Mouse (Mus musculus): ENCODE results near the gene Dnajc17.

Gene Dnajc17

GRCm38 (mm10) chr2:119208344-119209175 is at the start of gene Dnajc17, which contains the start of gene Zfyve19:
TSS of gene Dnajc17 (minus strand) at chr2:119208795.
TSS of gene Zfyve19 (plus strand) at chr2:119208617.
- DNase-seq (ENCODE audit: low spot score) = peak; percentile 95

- no peak for DNase-seq (ENCODE audit: low spot score)
Measured at GRCm38 (mm10) chr2:119254976-119255375, 46.4 kb upstream of the Dnajc17 start.

GRCm38 (mm10) chr2:119250826-119251478 is 42.4 kb upstream of the Dnajc17 start:
- peak; percentile 90 for DNase-seq (ENCODE audit: low spot score)

GRCm38 (mm10) chr2:119250377-119250776 is 41.8 kb upstream of the Dnajc17 start:
- DNase-seq (ENCODE audit: low spot score) = no peak

GRCm38 (mm10) chr2:119249592-119250061 is 41.0 kb upstream of the Dnajc17 start:
- no peak for DNase-seq (ENCODE audit: low spot score)

- DNase-seq (ENCODE audit: low spot score) = no peak
Measured at GRCm38 (mm10) chr2:119247904-119248303, 39.3 kb upstream of the Dnajc17 start.

GRCm38 (mm10) chr2:119245246-119245645 is 36.7 kb upstream of the Dnajc17 start:
- DNase-seq (ENCODE audit: low spot score) = no peak

- DNase-seq (ENCODE audit: low spot score) = no peak
Measured at GRCm38 (mm10) chr2:119242548-119242947, 34.0 kb upstream of the Dnajc17 start.

GRCm38 (mm10) chr2:119240819-119241186 is 32.2 kb upstream of the Dnajc17 start:
- DNase-seq (ENCODE audit: low spot score) = no peak

GRCm38 (mm10) chr2:119240075-119240818 is 31.7 kb upstream of the Dnajc17 start:
- DNase-seq (ENCODE audit: low spot score) = no peak

GRCm38 (mm10) chr2:119238671-119239070 is 30.1 kb upstream of the Dnajc17 start:
- DNase-seq (ENCODE audit: low spot score) = no peak

- no peak for DNase-seq (ENCODE audit: low spot score)
Measured at GRCm38 (mm10) chr2:119237871-119238220, 29.3 kb upstream of the Dnajc17 start.

- no peak for DNase-seq (ENCODE audit: low spot score)
Measured at GRCm38 (mm10) chr2:119237210-119237870, 28.7 kb upstream of the Dnajc17 start, which contains the start of gene Spint1. TSS of gene Spint1 (plus strand) at chr2:119237362.

- DNase-seq (ENCODE audit: low spot score) = no peak
Measured at GRCm38 (mm10) chr2:119236682-119237209, 28.2 kb upstream of the Dnajc17 start.

- DNase-seq (ENCODE audit: low spot score) = no peak
Measured at GRCm38 (mm10) chr2:119229775-119230704, 21.4 kb upstream of the Dnajc17 start, which contains the start of gene Ppp1r14d. TSS of gene Ppp1r14d (minus strand) at chr2:119229906.

GRCm38 (mm10) chr2:119209176-119209507 is 547 bp upstream of the Dnajc17 start:
- no peak for DNase-seq (ENCODE audit: low spot score)

- DNase-seq (ENCODE audit: low spot score) = no peak
Measured at GRCm38 (mm10) chr2:119207961-119208343, 643 bp downstream of the Dnajc17 start.

- no peak for DNase-seq (ENCODE audit: low spot score)
Measured at GRCm38 (mm10) chr2:119203871-119204460, 4.6 kb downstream of the Dnajc17 start.

- DNase-seq (ENCODE audit: low spot score) = no peak
Measured at GRCm38 (mm10) chr2:119202914-119203453, 5.6 kb downstream of the Dnajc17 start.

- DNase-seq (ENCODE audit: low spot score) = no peak
Measured at GRCm38 (mm10) chr2:119198934-119199333, 9.7 kb downstream of the Dnajc17 start.

Measured in c-Kit-positive CD71-positive TER-119-positive erythroid progenitor cells, embryonic 14.5 days (primary cell).